14 mouse cellular contexts compared by ENCODE assay signal in the genomic region with DNA sequence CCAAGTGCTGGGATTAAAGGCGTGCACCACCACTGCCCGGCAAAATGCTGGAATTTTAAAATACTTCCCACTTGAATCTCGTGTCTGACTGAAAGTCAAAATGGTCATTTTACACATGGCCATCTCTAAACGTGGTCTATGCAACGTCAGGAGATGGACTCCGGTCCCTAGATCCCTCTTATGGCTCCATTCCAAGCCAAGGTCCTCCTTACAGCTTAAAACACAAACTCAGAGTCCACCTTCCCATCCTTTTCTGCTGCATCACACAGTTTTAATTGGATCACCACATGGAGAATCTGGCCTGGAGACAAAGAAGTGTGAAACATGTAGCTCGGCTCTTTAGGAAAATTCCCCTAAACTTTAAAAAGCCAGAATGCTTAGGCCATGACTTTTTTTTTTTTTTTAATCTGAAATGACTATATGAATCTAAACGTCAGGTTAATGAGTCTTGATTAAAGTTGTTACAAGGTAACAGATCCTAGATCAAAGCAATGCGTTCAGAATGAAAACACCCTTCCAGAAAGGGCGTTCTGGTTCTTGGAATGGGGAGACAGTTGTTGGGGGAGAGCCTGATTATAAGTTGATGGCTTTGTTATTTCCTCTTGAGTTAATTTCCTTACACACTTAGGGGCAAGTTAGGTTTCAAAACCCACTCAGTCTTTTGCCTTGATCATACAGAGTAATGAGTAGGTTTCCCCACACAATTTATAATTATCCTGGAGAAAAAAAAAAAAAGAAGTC. TPM values are rescaled to one million over a fixed set of nuclear protein-coding genes. Genes with fewer than 3 reads are reported as not detected.
A peak's percentile ranks its signal among the peaks of the same experiment; 100 is the strongest.
DNase-seq lines count a peak whose midpoint lies in the region; ATAC-seq and TF ChIP-seq lines count a peak whose summit lies in the region.
"Had no signal": no experiment of that assay in that cellular context is flagged by ENCODE, and none has a peak within 500 bp of the region (broad histone marks: within the 10 kb centered on the region; RNA-seq: fewer than 3 reads in every experiment).

No protein-coding gene starts in this region.

- no peak overlapping the region for H3K4me2 ChIP-seq in lung, embryonic 15.5 days
- peak overlapping the region; percentile 51 for H3K4me2 ChIP-seq in liver, embryonic 13.5 days
- H3K4me2 ChIP-seq: midbrain, embryonic 15.5 days had no signal

- TF ChIP-seq CTCF in kidney, adult 2 months (conservative IDR thresholded peaks at IDR 0.05; ENCODE audit: insufficient read depth, insufficient read length, low read depth, low read length), result no peak

- H3K36me3 ChIP-seq in kidney, adult 2 months (ENCODE audit: control insufficient read depth, insufficient read depth, low read length), result no peaks in the 10 kb centered on the region
- H3K36me3 ChIP-seq in lung, embryonic 15.5 days, result no peaks in the 10 kb centered on the region
- no peaks in the 10 kb centered on the region for H3K36me3 ChIP-seq in liver, embryonic 13.5 days
- H3K36me3 ChIP-seq: midbrain, embryonic 15.5 days had no signal

- DNase-seq in kidney, adult 2 months, result peak; percentile 80
- DNase-seq in kidney, adult 18-20 months, result no peak
- DNase-seq in lung, postnatal 25 days (ENCODE audit: low spot score), result no peak
- DNase-seq in liver, embryonic 13.5 days, result no peak
- DNase-seq in natural killer cell, adult 2 months (ENCODE audit: low spot score in 2 of 2), result no peak
- no peak for DNase-seq in ovary, postnatal 10 days (ENCODE audit: low spot score)
- DNase-seq: cerebellum, adult 11-12 months; cerebellum, postnatal 36 days; layer of hippocampus, postnatal 36 days; lung, adult 2 months had no signal

- ATAC-seq in lung, embryonic 15.5 days (ENCODE audit: borderline replicate concordance, extremely low read depth, low FRiP score, low TSS enrichment), result no peak
- ATAC-seq in liver, embryonic 13.5 days (ENCODE audit: low read depth), result no peak
- ATAC-seq: forebrain, embryonic 14.5 days; midbrain, embryonic 15.5 days had no signal

- H3K9me3 ChIP-seq in lung, embryonic 15.5 days, result no peaks in the 10 kb centered on the region
- no peaks in the 10 kb centered on the region for H3K9me3 ChIP-seq in liver, embryonic 13.5 days (replicated peaks)
- H3K9me3 ChIP-seq: megakaryocyte, embryonic 14.5 days; midbrain, embryonic 15.5 days had no signal

- no peak overlapping the region for H3K4me3 ChIP-seq in kidney, adult 2 months (ENCODE audit: insufficient read depth, low read depth, low read length)
- H3K4me3 ChIP-seq in lung, embryonic 15.5 days, result no peak overlapping the region
- H3K4me3 ChIP-seq in liver, embryonic 13.5 days (replicated peaks), result no peak overlapping the region
- H3K4me3 ChIP-seq: midbrain, embryonic 15.5 days had no signal

- no peak overlapping the region for H3K27ac ChIP-seq in kidney, adult 2 months (ENCODE audit: insufficient read depth, low read depth, low read length)
- H3K27ac ChIP-seq in lung, embryonic 15.5 days, result 0 out of 2 replicates have a peak overlapping the region, but pooled peaks have one; percentile 18
- H3K27ac ChIP-seq in liver, embryonic 13.5 days, result peak overlapping the region; percentile 97
- H3K27ac ChIP-seq: midbrain, embryonic 15.5 days had no signal

- no peak overlapping the region for H3K9ac ChIP-seq in lung, embryonic 15.5 days
- peak overlapping the region; percentile 59 for H3K9ac ChIP-seq in liver, embryonic 13.5 days
- H3K9ac ChIP-seq: midbrain, embryonic 15.5 days had no signal

- 66% methylated on average over 10 of the region's 10 CpGs for WGBS in kidney, adult 2 months
- 78% methylated on average over 10 of the region's 10 CpGs for WGBS in lung, embryonic 15.5 days
- 60% methylated on average over 10 of the region's 10 CpGs for WGBS in liver, embryonic 13.5 days (ENCODE audit: insufficient replicate concordance)

- TF ChIP-seq POLR2A in kidney, adult 2 months (IDR thresholded peaks at IDR 0.05; ENCODE audit: low read depth, low read length), result no peak

- H3K4me1 ChIP-seq in kidney, adult 2 months (ENCODE audit: control insufficient read depth, insufficient read depth, low read length), result peaks cover 9% of the 10 kb centered on the region; the same call in 1 of the 2 replicates
- H3K4me1 ChIP-seq in lung, embryonic 15.5 days, result peaks cover 20% of the 10 kb centered on the region
- peaks cover 99% of the 10 kb centered on the region for H3K4me1 ChIP-seq in liver, embryonic 13.5 days (replicated peaks)
- H3K4me1 ChIP-seq: midbrain, embryonic 15.5 days had no signal

- no peaks in the 10 kb centered on the region for H3K27me3 ChIP-seq in kidney, adult 2 months (replicated peaks; ENCODE audit: control insufficient read depth, insufficient read depth, low read length)
- H3K27me3 ChIP-seq in lung, embryonic 15.5 days, result no peaks in the 10 kb centered on the region
- no peaks in the 10 kb centered on the region for H3K27me3 ChIP-seq in liver, embryonic 13.5 days
- H3K27me3 ChIP-seq: megakaryocyte, embryonic 14.5 days; midbrain, embryonic 15.5 days had no signal

RNA-seq across cellular contexts. Expression of gene Emilin2, which starts 22.8 kb away (rescaled TPM):
- 2.6 and 2.7 TPM in 2 replicates for polyA plus RNA-seq in kidney, adult 2 months (2012; rRNA removed)
- 6.2 and 6.9 TPM in 2 replicates for polyA plus RNA-seq in lung, embryonic 15.5 days (2015; fragmentation: Nextera tagmentation; extraction: Ambion mirVana)
- 23.0 and 24.9 TPM in 2 replicates for polyA plus RNA-seq in liver, embryonic 13.5 days (2015; fragmentation: Nextera tagmentation; extraction: Ambion mirVana)
